12 mouse cellular contexts compared by ENCODE assay signal in the genomic region with DNA sequence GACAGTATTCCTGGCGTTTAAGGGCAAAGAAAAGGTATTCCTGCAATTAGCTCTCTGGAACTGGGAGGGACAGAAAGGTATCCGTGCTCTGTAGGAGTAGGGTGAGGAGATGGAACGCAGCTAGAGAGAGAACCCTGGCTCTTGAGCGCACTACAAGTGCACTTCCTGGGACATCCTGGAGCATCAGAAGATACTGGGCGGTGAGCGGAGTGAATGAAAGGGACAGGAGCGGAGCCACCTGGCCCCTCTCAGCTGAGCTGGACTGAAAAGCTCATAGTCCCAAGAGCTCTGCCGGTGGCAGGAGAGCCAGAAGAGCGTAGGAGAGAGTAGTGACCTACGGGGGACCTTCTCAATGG. TPM values are rescaled to one million over a fixed set of nuclear protein-coding genes. Genes with fewer than 3 reads are reported as not detected.
DNase-seq lines count a peak whose midpoint lies in the region; ATAC-seq and TF ChIP-seq lines count a peak whose summit lies in the region.
"Had no signal": no experiment of that assay in that cellular context is flagged by ENCODE, and none has a peak within 500 bp of the region (broad histone marks: within the 10 kb centered on the region; RNA-seq: fewer than 3 reads in every experiment).

No protein-coding gene starts in this region.

- no peak for TF ChIP-seq CTCF in brain, embryonic 14.5 days (IDR thresholded peaks at IDR 0.05; ENCODE audit: borderline replicate concordance, extremely low read depth, insufficient read depth, insufficient read length)
- TF ChIP-seq CTCF in layer of hippocampus, adult 2 months (conservative IDR thresholded peaks at IDR 0.05): no peak

- 16% methylated on average over 10 of the region's 10 CpGs for WGBS in heart, embryonic 13.5 days
- WGBS in hindbrain, embryonic 12.5 days: 14% methylated on average over 10 of the region's 10 CpGs
- WGBS in midbrain, embryonic 13.5 days: 10% methylated on average over 10 of the region's 10 CpGs

- no peak for DNase-seq in heart, postnatal 10 days
- peak; percentile 45 for DNase-seq in brain, embryonic 14.5 days (ENCODE audit: low read depth)
- no peak for DNase-seq in layer of hippocampus, adult 2 months (ENCODE audit: low spot score in 2 of 2)
- DNase-seq in embryo, embryonic 10 days (ENCODE audit: low spot score): no peak
- no peak for DNase-seq in kidney, postnatal 4 days
- DNase-seq: cerebellum, adult 8-10 months; kidney, adult 9 months had no signal

- 0 out of 2 replicates have a peak overlapping the region, but pooled peaks have one; percentile 63 for H3K9ac ChIP-seq in heart, embryonic 13.5 days
- H3K9ac ChIP-seq in hindbrain, embryonic 12.5 days: peak overlapping the region; percentile 95
- H3K9ac ChIP-seq in midbrain, embryonic 13.5 days (replicated peaks): peak overlapping the region; percentile 97

- TF ChIP-seq POLR2A in brain, embryonic 14.5 days (IDR thresholded peaks at IDR 0.05; ENCODE audit: borderline replicate concordance, extremely low read depth, insufficient read depth, insufficient read length, poor library complexity, severe bottlenecking): no peak

- intact Hi-C loops in heart, postnatal 10 days (cut with DNase I): no loop called here

- H3K4me2 ChIP-seq in heart, embryonic 13.5 days: peak overlapping the region; percentile 66
- H3K4me2 ChIP-seq in hindbrain, embryonic 12.5 days (replicated peaks): peak overlapping the region; percentile 77
- peak overlapping the region; percentile 96 for H3K4me2 ChIP-seq in midbrain, embryonic 13.5 days (replicated peaks)

- H3K4me3 ChIP-seq in heart, embryonic 13.5 days: peak overlapping the region; percentile 37
- H3K4me3 ChIP-seq in hindbrain, embryonic 12.5 days: peak overlapping the region; percentile 70
- peak overlapping the region; percentile 71 for H3K4me3 ChIP-seq in midbrain, embryonic 13.5 days (replicated peaks)
- H3K4me3 ChIP-seq in layer of hippocampus, adult 2 months: no peak overlapping the region; the same call in 1 of the 2 replicates

- H3K27me3 ChIP-seq in heart, embryonic 13.5 days (replicated peaks): peaks cover 81% of the 10 kb centered on the region
- peaks cover 8% of the 10 kb centered on the region for H3K27me3 ChIP-seq in hindbrain, embryonic 12.5 days
- H3K27me3 ChIP-seq in midbrain, embryonic 13.5 days: no peaks in the 10 kb centered on the region

- H3K9me3 ChIP-seq in heart, embryonic 13.5 days: no peaks in the 10 kb centered on the region
- no peaks in the 10 kb centered on the region for H3K9me3 ChIP-seq in hindbrain, embryonic 12.5 days (replicated peaks)
- no peaks in the 10 kb centered on the region for H3K9me3 ChIP-seq in midbrain, embryonic 13.5 days

- H3K27ac ChIP-seq in heart, embryonic 13.5 days (replicated peaks): no peak overlapping the region
- H3K27ac ChIP-seq in hindbrain, embryonic 12.5 days: peak overlapping the region; percentile 93
- H3K27ac ChIP-seq in midbrain, embryonic 13.5 days: peak overlapping the region; percentile 98
- H3K27ac ChIP-seq in layer of hippocampus, adult 2 months: no peak overlapping the region
- H3K27ac ChIP-seq: macrophage had no signal

- H3K36me3 ChIP-seq in heart, embryonic 13.5 days: no peaks in the 10 kb centered on the region
- peaks cover 31% of the 10 kb centered on the region for H3K36me3 ChIP-seq in hindbrain, embryonic 12.5 days
- H3K36me3 ChIP-seq in midbrain, embryonic 13.5 days: peaks cover 38% of the 10 kb centered on the region

- peaks cover 15% of the 10 kb centered on the region for H3K4me1 ChIP-seq in heart, embryonic 13.5 days
- peaks cover 39% of the 10 kb centered on the region for H3K4me1 ChIP-seq in hindbrain, embryonic 12.5 days
- peaks cover 47% of the 10 kb centered on the region for H3K4me1 ChIP-seq in midbrain, embryonic 13.5 days (replicated peaks)

- no peak for ATAC-seq in heart, embryonic 13.5 days (ENCODE audit: extremely low read depth, insufficient number of reproducible peaks, low FRiP score, low TSS enrichment)
- 0 out of 2 replicates have a peak, but pooled peaks have one; percentile 17 for ATAC-seq in hindbrain, embryonic 12.5 days (ENCODE audit: low FRiP score)
- ATAC-seq in midbrain, embryonic 13.5 days: 0 out of 2 replicates have a peak, but pooled peaks have one; percentile 4

RNA-seq across cellular contexts. Expression of a gene that starts 8.6 kb away (rescaled TPM):
- polyA plus RNA-seq in heart, embryonic 13.5 days (2015; fragmentation: Nextera tagmentation; extraction: Ambion mirVana): 1.5 and 1.6 TPM in 2 replicates
- total RNA-seq in heart, postnatal 10 days (2021): 1 to 10 TPM; 1.7 to 1.8 TPM
- polyA plus RNA-seq in brain, embryonic 14.5 days (2012; rRNA removed): 1.3 and 1.6 TPM in 2 replicates
- 5.1 and 5.6 TPM in 2 replicates for polyA plus RNA-seq in hindbrain, embryonic 12.5 days (2016; fragmentation: Nextera tagmentation; extraction: Ambion mirVana)
- 10.1 TPM in 2 replicates for polyA plus RNA-seq in midbrain, embryonic 13.5 days (2015; fragmentation: Nextera tagmentation; extraction: Ambion mirVana)
- total RNA-seq in layer of hippocampus, adult 2 months (2021): 1 to 10 TPM; 4.2 TPM

RNA-seq across cellular contexts. Expression of a gene that starts 21.4 kb away (rescaled TPM):
- 16.0 and 18.1 TPM in 2 replicates for polyA plus RNA-seq in heart, embryonic 13.5 days (2015; fragmentation: Nextera tagmentation; extraction: Ambion mirVana)
- 10 to 100 TPM; 72.2 to 81.4 TPM for total RNA-seq in heart, postnatal 10 days (2021)
- 169 and 175 TPM in 2 replicates for polyA plus RNA-seq in brain, embryonic 14.5 days (2012; rRNA removed)
- 34.1 and 38.9 TPM in 2 replicates for polyA plus RNA-seq in hindbrain, embryonic 12.5 days (2016; fragmentation: Nextera tagmentation; extraction: Ambion mirVana)
- polyA plus RNA-seq in midbrain, embryonic 13.5 days (2015; fragmentation: Nextera tagmentation; extraction: Ambion mirVana): 36.0 and 42.5 TPM in 2 replicates
- 100 to 1,000 TPM; 134 TPM for total RNA-seq in layer of hippocampus, adult 2 months (2021)

RNA-seq across cellular contexts. Expression of a gene that starts 50.2 kb away (rescaled TPM):
- 26.7 and 29.0 TPM in 2 replicates for polyA plus RNA-seq in heart, embryonic 13.5 days (2015; fragmentation: Nextera tagmentation; extraction: Ambion mirVana)
- 10 to 100 TPM; 15.4 to 19.5 TPM for total RNA-seq in heart, postnatal 10 days (2021)
- polyA plus RNA-seq in brain, embryonic 14.5 days (2012; rRNA removed): 24.1 and 26.7 TPM in 2 replicates
- 32.3 and 37.0 TPM in 2 replicates for polyA plus RNA-seq in hindbrain, embryonic 12.5 days (2016; fragmentation: Nextera tagmentation; extraction: Ambion mirVana)
- polyA plus RNA-seq in midbrain, embryonic 13.5 days (2015; fragmentation: Nextera tagmentation; extraction: Ambion mirVana): 16.7 and 16.9 TPM in 2 replicates
- total RNA-seq in layer of hippocampus, adult 2 months (2021): 10 to 100 TPM; 19.4 to 21.8 TPM

RNA-seq across cellular contexts. Expression of a gene that starts 52.8 kb away (rescaled TPM):
- polyA plus RNA-seq in heart, embryonic 13.5 days (2015; fragmentation: Nextera tagmentation; extraction: Ambion mirVana): 0.03 and 0.06 TPM in 2 replicates
- under 1 TPM; 0.02 to 0.05 TPM for total RNA-seq in heart, postnatal 10 days (2021)
- 2.1 TPM in 2 replicates for polyA plus RNA-seq in brain, embryonic 14.5 days (2012; rRNA removed)
- 0.07 and 0.37 TPM in 2 replicates for polyA plus RNA-seq in hindbrain, embryonic 12.5 days (2016; fragmentation: Nextera tagmentation; extraction: Ambion mirVana)
- 0.28 and 0.36 TPM in 2 replicates for polyA plus RNA-seq in midbrain, embryonic 13.5 days (2015; fragmentation: Nextera tagmentation; extraction: Ambion mirVana)
- 1 to 10 TPM in 1 of 2 experiments, under 1 TPM in 1; 0.76 to 2.1 TPM for total RNA-seq in layer of hippocampus, adult 2 months (2021)
- polyA plus RNA-seq: C2C12, macrophage had no signal

RNA-seq across cellular contexts. Expression of a gene that starts 53.5 kb away (rescaled TPM):
- 43.3 and 46.9 TPM in 2 replicates for polyA plus RNA-seq in heart, embryonic 13.5 days (2015; fragmentation: Nextera tagmentation; extraction: Ambion mirVana)
- total RNA-seq in heart, postnatal 10 days (2021): 100 to 1,000 TPM; 112 to 132 TPM
- polyA plus RNA-seq in brain, embryonic 14.5 days (2012; rRNA removed): 51.1 and 63.8 TPM in 2 replicates
- 60.2 and 62.1 TPM in 2 replicates for polyA plus RNA-seq in hindbrain, embryonic 12.5 days (2016; fragmentation: Nextera tagmentation; extraction: Ambion mirVana)
- polyA plus RNA-seq in midbrain, embryonic 13.5 days (2015; fragmentation: Nextera tagmentation; extraction: Ambion mirVana): 52.2 and 53.3 TPM in 2 replicates
- total RNA-seq in layer of hippocampus, adult 2 months (2021): 10 to 100 TPM; 52.4 to 58.9 TPM

Comparison
In these comparisons a context has a peak if more than half of its experiments do, and no peak if none do; other contexts are left out.
1. H3K27ac ChIP-seq: peak in hindbrain, embryonic 12.5 days (single experiment) and midbrain, embryonic 13.5 days (single experiment); none in heart, embryonic 13.5 days (single experiment) and layer of hippocampus, adult 2 months (single experiment).
2. Peak in every context shown above with its lines, with median percentiles within 50 percentile points of each other: H3K4me2 ChIP-seq and H3K9ac ChIP-seq.